Mouse (Mus musculus) bone marrow, adult 2 months (tissue): ENCODE results near the gene Timp4. TPM values are rescaled to one million over a fixed set of nuclear protein-coding genes. Genes with fewer than 3 reads are reported as not detected.
"Not testable (repeated sequence)": the region's sequence is repeated elsewhere in the genome, so short reads cannot be mapped to it uniquely, and the experiment has no call there.

Experiments used
- H3K27ac ChIP-seq: fragments of 200-500 bp; 2 replicates; pipeline ENCODE4 v1.5.1; 2012; ENCODE audit warnings: low read depth, mild to moderate bottlenecking, control low read depth, inconsistent platforms, low read length; ENCODE audit not compliant: control insufficient read depth, poor library complexity, insufficient read depth
- H3K4me1 ChIP-seq: fragments of 200-500 bp; 2 replicates; pipeline ENCODE4 v1.6.1; 2011; ENCODE audit warnings: low read length; ENCODE audit not compliant: control insufficient read depth, insufficient read depth
- H3K4me3 ChIP-seq: fragments of 200-500 bp; replicated peaks from 2 replicates; pipeline ENCODE3; 2011; ENCODE audit warnings: mild to moderate bottlenecking, low read depth, low read length, control low read depth; ENCODE audit not compliant: control insufficient read depth
- CTCF ChIP-seq: fragments of 200-500 bp; IDR thresholded peaks from 2 replicates; pipeline ENCODE4 v1.5.1; 2011; ENCODE audit warnings: low read length, control low read depth; ENCODE audit not compliant: control insufficient read depth, insufficient read depth
- POLR2A ChIP-seq: fragments of 200-500 bp; IDR thresholded peaks from 2 replicates; pipeline ENCODE4 v1.6.1; 2011; ENCODE audit warnings: low read depth, mild to moderate bottlenecking, control low read depth, low read length, borderline replicate concordance; ENCODE audit not compliant: control insufficient read depth
- WGBS: fragments of 180-500 bp; shearing (Covaris S2); methylation state at CpG from one replicate; pipeline ENCODE4 v1.1.7; 2018; 5-methylcytosine and 5-hydroxymethylcytosine counted together
- polyA plus RNA-seq: library from polyadenylated mRNA; stranded (reverse); fragments of >200 nt; gene quantifications from 2 replicates; pipeline ENCODE4 v1.2.4, GENCODE M21; 2011; ENCODE audit warnings: low replicate concordance; ENCODE audit not compliant: missing spikeins, insufficient read depth, insufficient read length

Timp4 gene
- polyA plus RNA-seq, 1 experiment = 0.62 TPM

- Histone ChIP-seq H3K4me1 (no peaks in the 10 kb centered on the region), H3K4me3 (no peak overlapping the region), H3K27ac (no peak overlapping the region)
- WGBS = 88% methylated on average over 3 of the region's 3 CpGs
- TF ChIP-seq POLR2A (no peak), CTCF (no peak)
Observed at GRCm38 (mm10) chr6:115241939-115242338, 10.1 kb downstream of the Timp4 start.

GRCm38 (mm10) chr6:115241131-115241699 lies 10.8 kb downstream of the Timp4 start:
- H3K4me1 ChIP-seq = no peaks in the 10 kb centered on the region
- H3K4me3 ChIP-seq = no peak overlapping the region
- WGBS = 74% methylated on average over 3 of the region's 3 CpGs
- TF ChIP-seq CTCF (no peak), POLR2A (no peak)
- no peak overlapping the region for H3K27ac ChIP-seq

GRCm38 (mm10) chr6:115240431-115240830 lies 11.6 kb downstream of the Timp4 start:
- not testable (repeated sequence) for H3K4me3 ChIP-seq, H3K27ac ChIP-seq, H3K4me1 ChIP-seq
- WGBS = 26% methylated on average over 2 of the region's 2 CpGs

DNA sequence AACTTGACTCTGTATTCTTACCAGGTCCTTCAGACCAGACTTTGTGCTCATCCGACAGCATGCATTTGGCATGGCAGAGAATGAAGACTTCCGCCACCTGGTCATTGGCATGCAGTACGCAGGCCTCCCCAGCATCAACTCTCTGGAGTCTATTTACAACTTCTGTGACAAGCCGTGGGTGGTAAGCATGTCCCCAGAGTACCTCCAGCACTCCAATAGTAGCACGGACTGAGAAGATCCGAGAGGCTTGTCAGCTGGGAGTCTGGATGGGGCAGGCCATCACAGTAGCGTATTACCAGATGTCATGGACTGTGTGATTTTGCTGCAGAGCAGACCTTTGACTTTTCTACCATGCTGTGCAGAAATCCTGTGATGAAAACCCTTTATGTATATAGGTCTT lies 12.7 kb downstream of the Timp4 start:
- Histone ChIP-seq H3K4me1 (no peaks in the 10 kb centered on the region), H3K4me3 (no peak overlapping the region), H3K27ac (no peak overlapping the region)
- WGBS = 86% methylated on average over 7 of the region's 7 CpGs
- TF ChIP-seq CTCF (no peak), POLR2A (no peak)

GRCm38 (mm10) chr6:115238031-115239027 lies 13.7 kb downstream of the Timp4 start:
- TF ChIP-seq POLR2A (no peak), CTCF (no peak)
- WGBS = 81% methylated on average over 9 of the region's 9 CpGs
- no peak overlapping the region for H3K4me3 ChIP-seq
- no peaks in the 10 kb centered on the region for H3K4me1 ChIP-seq
- no peak overlapping the region for H3K27ac ChIP-seq

DNA sequence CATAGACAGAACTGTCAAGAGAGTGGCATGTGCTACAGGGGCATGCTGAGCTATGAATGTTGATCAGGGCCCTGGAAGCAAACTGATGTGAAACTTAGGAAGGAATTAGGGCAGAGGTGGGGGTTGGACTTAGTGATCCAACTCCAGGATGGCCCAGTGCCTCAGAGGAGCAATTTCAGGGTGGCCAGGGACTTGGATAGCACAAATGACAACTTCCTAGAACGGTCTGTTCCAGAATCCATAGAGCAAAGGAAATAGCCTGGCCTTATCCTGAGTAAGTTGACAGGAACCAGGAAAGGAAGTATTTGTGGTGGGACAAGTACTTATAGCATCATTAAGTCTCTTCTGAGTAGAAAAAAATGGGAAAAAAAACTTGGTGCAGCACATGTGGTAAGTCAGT lies 19.4 kb downstream of the Timp4 start:
- TF ChIP-seq CTCF (no peak), POLR2A (no peak)
- WGBS = 78% methylated on average over 1 of the region's 1 CpGs
- H3K27ac ChIP-seq = no peak overlapping the region
- no peaks in the 10 kb centered on the region for H3K4me1 ChIP-seq
- no peak overlapping the region for H3K4me3 ChIP-seq

GRCm38 (mm10) chr6:115231836-115232235 lies 20.2 kb downstream of the Timp4 start:
- 22% methylated on average over 4 of the region's 4 CpGs for WGBS
- Histone ChIP-seq H3K4me3 (no peak overlapping the region), H3K27ac (no peak overlapping the region), H3K4me1 (no peaks in the 10 kb centered on the region)
- TF ChIP-seq POLR2A (no peak), CTCF (no peak)

- WGBS = 72% methylated on average over 3 of the region's 3 CpGs
- no peak for TF ChIP-seq POLR2A
- TF ChIP-seq CTCF = no peak
- H3K4me3 ChIP-seq = no peak overlapping the region
Observed at GRCm38 (mm10) chr6:115230557-115230956, 21.4 kb downstream of the Timp4 start.

DNA sequence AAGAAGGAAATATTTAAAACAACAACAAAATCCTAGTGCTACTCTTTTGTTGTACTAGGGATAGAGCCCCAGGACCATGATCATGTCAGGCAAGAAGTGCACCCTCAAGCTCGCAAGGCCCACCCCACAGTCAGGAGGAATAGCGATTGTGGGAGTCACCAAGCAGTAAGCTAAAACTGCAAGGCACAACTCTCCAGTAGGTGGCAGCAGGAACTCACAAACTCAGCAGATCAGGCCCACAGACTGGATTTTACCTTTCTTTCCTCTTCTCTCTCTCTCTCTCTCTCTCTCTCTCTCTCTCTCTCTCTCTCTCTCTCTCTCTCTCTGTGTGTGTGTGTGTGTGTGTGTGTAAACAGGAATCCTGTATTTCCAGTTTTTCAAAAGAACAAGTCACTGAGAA lies 24.5 kb downstream of the Timp4 start:
- Histone ChIP-seq H3K4me1 (no peaks in the 10 kb centered on the region), H3K4me3 (no peak overlapping the region), H3K27ac (no peak overlapping the region)
- WGBS = 8% methylated on average over 2 of the region's 2 CpGs
- peak; percentile 73 for TF ChIP-seq CTCF
- no peak for TF ChIP-seq POLR2A

More at GRCm38 (mm10) chr6:115230557-115230956, 21.4 kb downstream of the Timp4 start:
- H3K4me1 ChIP-seq = no peaks in the 10 kb centered on the region
- H3K27ac ChIP-seq = no peak overlapping the region
